Mouse (Mus musculus) olfactory bulb, adult 2 months (tissue): Measurements from ENCODE around the gene Cldn2.

ENCODE experiments used
- CTCF ChIP-seq: fragments of 200-500 bp; IDR thresholded peaks from 2 replicates; pipeline ENCODE4 v1.5.1; 2012; ENCODE audit warnings: low read depth, mild to moderate bottlenecking, low read length, moderate library complexity; ENCODE audit not compliant: insufficient read depth
- POLR2A ChIP-seq: fragments of 200-500 bp; IDR thresholded peaks from 2 replicates; pipeline ENCODE4 v1.6.1; 2012; ENCODE audit warnings: mild to moderate bottlenecking, low read depth, low read length, moderate library complexity; ENCODE audit not compliant: insufficient read depth

DNA sequence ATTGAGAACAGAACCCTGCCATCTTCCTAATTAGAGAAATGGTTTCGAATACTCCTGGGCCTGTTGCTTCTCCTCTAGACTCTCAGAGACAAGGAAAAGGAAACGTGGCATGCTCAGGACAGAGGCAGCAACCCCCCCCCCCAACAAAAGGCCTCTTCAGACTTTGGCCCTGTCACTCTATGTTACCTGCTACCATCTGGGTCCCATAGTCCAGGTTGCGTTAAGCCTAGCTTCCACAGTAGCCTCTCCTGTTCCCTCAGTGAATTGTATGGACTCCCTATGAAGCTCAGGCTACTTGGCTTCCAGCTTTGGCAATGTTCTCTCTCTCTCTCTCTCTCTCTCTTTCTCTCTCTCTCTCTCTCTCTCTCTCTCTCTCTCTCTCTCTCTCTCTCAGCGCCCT is 19.1 kb upstream of the Cldn2 start:
- no peak for TF ChIP-seq CTCF
- TF ChIP-seq POLR2A: no peak
